Mouse (Mus musculus) spleen, postnatal 36 days (tissue): ENCODE results near the gene Fshr.
A peak's percentile ranks its signal among the peaks of the same experiment; 100 is the strongest.

Experiments
- DNase-seq, 2 experiments: peaks; one replicate each; pipeline ENCODE4 v3.0.0; 2022; ENCODE audit warnings: low spot score in 2 of 2, mixed read lengths in 1 of 2

Gene Fshr

DNA sequence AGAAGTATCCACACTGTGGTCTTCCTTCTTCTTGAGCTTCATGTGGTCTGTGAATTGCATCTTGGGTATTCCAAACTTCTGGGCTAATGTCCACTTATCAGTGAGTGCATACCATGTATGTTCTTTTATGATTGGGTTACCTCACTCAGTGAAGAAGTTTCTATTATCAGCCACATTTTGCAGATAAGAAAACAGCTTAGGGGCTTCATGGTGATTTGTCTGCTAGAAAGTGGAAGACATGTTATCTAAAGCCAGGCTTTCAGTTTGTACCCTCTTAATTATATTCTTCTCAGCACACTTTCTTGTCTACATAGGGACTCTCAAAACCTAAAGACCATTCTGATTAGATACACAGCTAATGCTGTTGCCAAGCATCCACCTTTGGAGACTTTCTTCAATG, 165.8 kb downstream of the Fshr start:
- no peak for DNase-seq

DNA sequence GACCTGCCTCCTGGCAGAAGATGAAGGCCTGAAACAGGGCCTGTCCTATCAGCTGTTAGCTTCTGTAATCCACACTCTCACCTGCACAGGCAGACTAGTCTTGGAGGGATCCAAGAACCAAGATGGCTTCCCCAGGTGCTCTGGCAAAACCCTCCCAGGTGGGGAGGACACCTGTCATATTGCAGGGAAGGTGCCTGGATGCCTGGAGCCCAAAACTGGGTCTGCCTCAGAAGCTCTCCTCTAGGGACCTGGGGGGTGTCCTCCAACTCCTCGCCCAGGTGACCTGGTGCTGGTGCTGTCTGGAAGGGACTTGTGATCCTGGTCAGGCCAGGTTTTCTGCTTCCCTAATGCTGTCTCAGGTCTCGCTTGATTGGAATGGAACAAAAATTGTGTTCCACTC, 167.5 kb downstream of the Fshr start:
- DNase-seq = no peak

DNA sequence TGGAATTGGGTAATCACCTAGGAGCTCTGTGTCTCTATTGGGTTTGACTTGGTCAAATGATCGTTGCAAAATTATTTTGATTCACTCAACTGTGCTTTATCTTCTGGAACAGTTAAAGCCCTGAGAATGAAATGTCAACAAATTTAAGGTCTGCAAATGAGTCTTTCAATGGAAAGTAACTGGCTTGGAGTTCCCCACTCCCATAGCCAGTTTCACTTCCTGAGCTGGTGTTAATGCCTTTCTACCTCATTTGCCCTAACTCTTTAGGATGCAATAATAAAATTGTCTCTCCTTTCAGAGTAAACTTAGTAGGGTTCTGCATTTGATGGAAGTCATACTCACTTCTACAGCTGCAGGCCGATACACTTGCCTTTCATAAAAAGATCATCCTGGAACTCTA, 181.0 kb downstream of the Fshr start:
- DNase-seq = no peak

GRCm38 (mm10) chr17:89017002-89017401, 183.5 kb downstream of the Fshr start:
- no peak for DNase-seq

- DNase-seq = no peak
These were observed 186.8 kb downstream of the Fshr start for GRCm38 (mm10) chr17:89013691-89014090.

DNA sequence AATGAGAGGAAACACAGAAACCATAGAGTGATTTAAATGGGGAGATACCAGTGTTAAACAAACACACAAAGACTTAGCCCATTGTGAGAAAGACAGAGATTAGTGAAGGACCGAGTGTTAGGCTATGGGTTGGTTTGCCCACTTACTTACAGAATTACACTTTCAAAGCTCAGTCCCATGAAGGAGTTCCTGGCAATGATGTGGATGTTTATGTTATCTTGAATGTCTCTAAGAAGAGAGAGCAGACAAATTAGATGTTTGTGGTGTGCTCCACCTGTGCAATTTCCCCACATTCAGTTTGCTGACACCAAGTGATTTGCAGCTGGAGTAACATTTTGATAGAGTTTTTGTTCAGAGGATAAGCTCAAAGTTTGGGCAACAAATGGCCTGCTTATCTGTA, 191.4 kb downstream of the Fshr start:
- no peak for DNase-seq

DNA sequence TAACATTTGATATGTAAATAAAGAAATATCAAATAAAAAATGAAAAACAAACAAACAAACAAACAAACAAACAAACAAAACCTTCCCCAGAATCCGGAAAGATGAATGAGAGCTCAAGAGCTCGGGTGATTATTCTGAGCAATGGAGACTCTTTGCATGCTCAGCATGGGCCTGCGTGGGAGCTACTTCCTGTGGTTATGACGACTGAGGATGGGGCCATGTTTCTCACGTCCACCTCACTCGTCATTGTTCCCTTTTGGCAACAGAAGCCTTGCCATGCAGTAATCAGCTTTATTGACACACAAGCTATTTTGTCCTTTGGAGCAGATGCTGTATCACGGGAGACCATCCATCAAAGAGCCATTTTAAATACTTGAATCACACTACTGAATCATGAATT, 191.8 kb downstream of the Fshr start:
- no peak for DNase-seq

DNA sequence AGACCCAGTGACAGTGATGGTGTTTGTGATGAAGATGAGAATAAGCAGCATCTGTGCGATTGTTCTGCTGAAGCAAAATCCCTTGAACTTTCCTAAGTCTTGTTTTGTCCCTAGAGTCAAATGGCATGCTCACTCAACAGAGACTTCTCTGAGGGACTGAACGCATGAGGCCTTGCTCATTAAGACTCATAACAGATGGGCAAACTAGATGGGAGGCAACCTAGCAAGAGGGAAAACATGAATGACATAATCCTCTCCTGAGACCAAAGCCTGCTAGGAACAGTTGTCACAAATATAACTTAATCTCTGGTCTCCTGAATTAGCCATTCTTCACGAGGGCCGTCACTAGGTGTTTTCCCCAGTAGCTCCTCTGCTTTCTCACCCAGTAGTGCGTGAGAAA, 194.5 kb downstream of the Fshr start:
- DNase-seq = no peak

DNA sequence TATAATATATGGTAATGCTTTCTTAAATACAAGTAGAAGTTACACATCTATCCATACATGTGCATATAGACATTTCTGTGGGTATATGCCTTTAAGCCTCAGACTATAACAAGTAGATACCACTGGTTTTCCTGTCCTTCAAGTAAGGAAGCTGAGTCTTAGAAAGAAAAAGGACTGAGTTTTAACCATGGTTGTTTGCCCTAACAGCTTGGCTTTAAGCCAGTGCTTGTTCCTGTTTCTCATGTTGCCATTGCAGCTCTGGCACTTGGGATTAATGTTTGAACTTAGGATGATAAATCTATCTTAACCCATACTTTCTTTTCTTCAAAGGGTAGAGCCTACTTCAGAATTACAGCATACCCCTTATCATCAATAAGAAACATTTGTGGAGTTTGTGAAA, 200.6 kb downstream of the Fshr start:
- no peak for DNase-seq

GRCm38 (mm10) chr17:88998243-88998642, 202.2 kb downstream of the Fshr start:
- DNase-seq = no peak

DNA sequence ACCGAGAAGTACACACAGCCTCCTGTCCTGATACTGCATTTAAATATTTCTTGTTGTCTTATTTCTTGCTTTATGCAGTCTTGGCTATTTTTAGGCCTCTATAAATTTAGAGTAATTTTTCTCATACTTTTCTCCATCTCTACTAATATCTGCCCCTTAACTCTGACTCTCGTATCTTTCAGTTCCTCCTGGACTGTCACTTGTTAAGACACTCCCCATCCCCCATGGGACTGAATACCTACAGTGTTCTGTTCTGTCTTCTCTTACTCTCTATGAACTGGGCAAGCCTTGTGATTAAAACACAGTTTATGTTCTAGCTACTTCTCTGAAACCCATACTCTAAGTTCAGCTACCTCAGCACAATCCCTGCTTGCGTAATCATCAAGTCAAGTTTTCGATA, 209.2 kb downstream of the Fshr start:
- DNase-seq = no peak

DNA sequence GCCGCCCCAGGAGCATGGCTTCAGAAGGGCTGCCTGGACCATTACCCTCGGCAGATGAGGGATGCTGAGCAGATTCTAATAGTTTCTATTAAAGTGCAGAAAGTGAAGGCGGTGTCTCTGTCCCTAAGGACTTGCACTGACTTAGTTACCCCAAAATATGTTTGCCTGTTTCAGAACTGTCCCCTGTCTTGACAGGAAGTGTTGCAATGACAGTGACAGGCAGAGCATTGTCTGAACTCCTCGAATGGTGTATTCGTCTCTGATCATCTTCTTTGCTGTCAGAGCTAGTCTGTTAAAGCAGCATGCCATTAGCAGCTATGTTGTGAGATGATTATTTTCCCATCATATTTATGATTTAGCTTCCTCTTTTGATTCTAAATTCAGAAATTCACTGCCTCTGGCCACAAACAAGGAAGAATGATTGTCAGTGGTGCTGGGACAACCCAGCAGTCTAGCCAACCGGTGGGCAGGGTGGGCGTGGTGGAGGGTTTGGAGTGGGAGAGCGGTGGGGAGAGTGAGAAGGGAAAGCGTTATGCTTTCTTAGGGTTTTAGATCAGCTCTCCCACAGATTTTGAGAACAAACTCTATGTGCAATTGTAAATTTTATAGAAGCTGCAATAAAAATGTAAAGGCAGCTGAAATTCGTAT, 219.6 kb downstream of the Fshr start:
- DNase-seq = peak in 1 of 2 experiments; percentile 2

GRCm38 (mm10) chr17:88974538-88974937, 225.9 kb downstream of the Fshr start:
- no peak for DNase-seq

GRCm38 (mm10) chr17:88966028-88966427, 234.4 kb downstream of the Fshr start:
- DNase-seq = no peak

GRCm38 (mm10) chr17:88954011-88954410, 246.5 kb downstream of the Fshr start:
- no peak for DNase-seq

GRCm38 (mm10) chr17:88938153-88938681, 262.3 kb downstream of the Fshr start:
- DNase-seq = no peak

DNA sequence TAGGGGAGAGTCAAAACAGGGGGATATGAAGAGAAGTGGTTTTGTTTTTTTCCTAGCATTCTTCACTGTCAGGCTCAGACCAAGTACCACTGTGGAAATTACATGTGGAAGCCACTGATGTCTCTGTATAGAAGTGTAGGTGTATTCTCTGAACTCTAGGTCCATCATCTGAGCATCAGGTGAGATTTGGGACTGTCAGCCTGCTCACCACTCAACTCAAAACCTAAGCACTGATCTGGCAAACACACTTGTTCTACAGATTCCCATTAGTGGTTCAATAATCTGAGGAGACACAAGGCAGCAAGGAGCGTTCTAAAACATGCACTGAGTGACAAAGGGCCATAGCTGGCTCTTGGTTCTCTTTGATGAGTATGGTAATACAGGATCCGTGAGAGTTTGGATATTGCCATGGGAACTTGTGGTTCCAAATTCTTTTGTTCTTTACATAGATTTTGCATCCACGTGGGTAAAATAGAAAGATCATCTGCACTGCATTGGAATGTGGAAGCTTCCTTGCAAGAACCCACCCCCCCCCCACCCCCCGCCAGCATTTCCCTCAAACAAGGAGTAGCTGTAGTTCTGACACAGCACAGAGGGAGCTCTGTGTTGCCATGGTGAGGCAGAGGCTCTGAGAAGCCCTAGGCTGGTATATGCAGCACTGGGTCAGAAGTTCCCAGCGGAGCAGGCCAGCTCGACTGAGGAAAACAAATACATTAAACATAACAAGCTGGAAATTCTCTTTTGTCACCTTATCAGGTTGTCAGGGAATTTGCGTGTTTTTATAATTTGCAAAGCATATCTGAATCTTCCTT, 262.9 kb downstream of the Fshr start:
- no peak for DNase-seq

DNA sequence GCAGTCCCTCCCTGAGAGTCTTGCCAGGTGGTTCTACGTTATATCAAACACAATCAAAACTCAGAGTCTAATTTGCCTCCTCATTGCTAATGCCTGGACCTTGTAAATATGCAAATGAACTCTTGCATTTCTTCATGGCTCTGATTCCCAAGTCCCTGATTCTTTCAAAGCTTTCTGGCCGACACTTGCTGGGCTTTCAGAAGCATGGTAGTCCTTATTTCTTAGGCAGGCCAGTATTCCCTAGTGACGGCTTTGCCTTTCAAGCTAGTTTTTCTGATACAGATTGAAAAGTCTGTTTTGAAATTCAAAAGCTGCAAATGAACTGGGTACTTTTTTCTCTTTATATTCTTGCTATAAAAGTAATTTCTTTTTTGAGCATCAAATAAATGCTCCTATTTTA, 263.5 kb downstream of the Fshr start:
- no peak for DNase-seq
